Mouse (Mus musculus) embryonic facial prominence, embryonic 12.5 days (tissue): Measurements from ENCODE around the gene Slc1a2. TPM values are rescaled to one million over a fixed set of nuclear protein-coding genes. Genes with fewer than 3 reads are reported as not detected.

Source experiments
- ATAC-seq: fragments of 200-750 bp; cut with Nextera tagmentation; 2 replicates; pipeline ENCODE4 v1.8.0; 2017; ENCODE audit not compliant: insufficient number of reproducible peaks, insufficient read depth, low FRiP score, low TSS enrichment
- H3K27ac ChIP-seq: fragments of 300-500 bp; sonication (generic); 2 replicates; pipeline ENCODE4 v1.5.1; 2016; ENCODE audit warnings: mild to moderate bottlenecking
- H3K27me3 ChIP-seq: fragments of 300-500 bp; sonication (generic); 2 replicates; pipeline ENCODE4 v1.6.1; 2016; ENCODE audit warnings: mild to moderate bottlenecking, moderate library complexity
- H3K36me3 ChIP-seq: fragments of 300-500 bp; sonication (generic); 2 replicates; pipeline ENCODE4 v1.6.1; 2016; ENCODE audit warnings: mild to moderate bottlenecking
- H3K4me1 ChIP-seq: fragments of 300-500 bp; sonication (generic); 2 replicates; pipeline ENCODE4 v1.6.1; 2016
- H3K4me2 ChIP-seq: fragments of 300-500 bp; sonication (generic); replicated peaks from 2 replicates; pipeline ENCODE4 v1.6.1; 2016; ENCODE audit warnings: mild to moderate bottlenecking, moderate library complexity
- H3K4me3 ChIP-seq: fragments of 300-500 bp; sonication (generic); 2 replicates; pipeline ENCODE4 v1.5.1; 2016; ENCODE audit warnings: mild to moderate bottlenecking
- H3K9ac ChIP-seq: fragments of 300-500 bp; sonication (generic); 2 replicates; pipeline ENCODE4 v1.6.1; 2016; ENCODE audit warnings: mild to moderate bottlenecking, moderate library complexity
- H3K9me3 ChIP-seq: fragments of 300-500 bp; sonication (generic); 2 replicates; pipeline ENCODE4 v1.6.1; 2016; ENCODE audit warnings: mild to moderate bottlenecking, moderate library complexity
- WGBS: fragments of 180-500 bp; shearing (Covaris S2); methylation state at CpG from one replicate; pipeline ENCODE4 v1.1.7; 2016; 5-methylcytosine and 5-hydroxymethylcytosine counted together
- polyA plus RNA-seq: library from polyadenylated mRNA; unstranded; fragments of >200 nt; fragmentation: Nextera tagmentation; extraction: Ambion mirVana; gene quantifications from 2 replicates; pipeline ENCODE4 v1.2.1, GENCODE M21; 2016

Slc1a2 gene
- polyA plus RNA-seq, 1 experiment from 2014 or later = 1.2 TPM

DNA sequence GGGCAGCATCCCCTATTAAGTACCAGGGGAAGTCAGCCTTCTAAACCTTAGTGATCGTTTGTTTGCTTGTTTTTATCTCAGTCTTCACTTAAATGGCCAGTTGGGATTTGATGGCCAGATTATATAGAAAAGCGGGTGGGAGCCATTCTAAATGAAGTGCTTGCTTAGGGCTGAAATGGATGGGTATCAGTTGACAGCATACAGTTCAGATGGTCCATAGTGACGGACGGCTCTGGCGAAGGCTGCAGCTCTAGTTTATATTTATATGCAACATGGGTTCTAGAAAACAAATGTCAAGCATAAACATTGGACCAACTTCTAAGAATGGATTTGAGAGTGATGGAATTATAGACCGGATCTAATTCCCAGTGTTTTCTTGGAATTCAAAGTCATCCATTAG lies 9.5 kb downstream of the Slc1a2 start:
- no peak overlapping the region for H3K4me3 ChIP-seq
- H3K27me3 ChIP-seq = no peaks in the 10 kb centered on the region
- H3K9me3 ChIP-seq = no peaks in the 10 kb centered on the region
- ATAC-seq = no peak
- peaks cover 5% of the 10 kb centered on the region for H3K4me1 ChIP-seq
- H3K9ac ChIP-seq = no peak overlapping the region
- no peak overlapping the region for H3K4me2 ChIP-seq
- no peaks in the 10 kb centered on the region for H3K36me3 ChIP-seq
- WGBS = 81% methylated on average over 6 of the region's 6 CpGs
- H3K27ac ChIP-seq = no peak overlapping the region

GRCm38 (mm10) chr2:102669580-102669979 lies 11.1 kb downstream of the Slc1a2 start:
- Histone ChIP-seq H3K9me3 (no peaks in the 10 kb centered on the region), H3K4me2 (no peak overlapping the region), H3K36me3 (no peaks in the 10 kb centered on the region), H3K4me1 (peaks cover 2% of the 10 kb centered on the region; the same call in 1 of the 2 replicates), H3K27me3 (no peaks in the 10 kb centered on the region), H3K4me3 (no peak overlapping the region), H3K27ac (no peak overlapping the region), H3K9ac (no peak overlapping the region)
- ATAC-seq = no peak
- 66% methylated on average over 6 of the region's 6 CpGs for WGBS

GRCm38 (mm10) chr2:102674582-102674981 lies 16.1 kb downstream of the Slc1a2 start:
- no peak overlapping the region for H3K27ac ChIP-seq

DNA sequence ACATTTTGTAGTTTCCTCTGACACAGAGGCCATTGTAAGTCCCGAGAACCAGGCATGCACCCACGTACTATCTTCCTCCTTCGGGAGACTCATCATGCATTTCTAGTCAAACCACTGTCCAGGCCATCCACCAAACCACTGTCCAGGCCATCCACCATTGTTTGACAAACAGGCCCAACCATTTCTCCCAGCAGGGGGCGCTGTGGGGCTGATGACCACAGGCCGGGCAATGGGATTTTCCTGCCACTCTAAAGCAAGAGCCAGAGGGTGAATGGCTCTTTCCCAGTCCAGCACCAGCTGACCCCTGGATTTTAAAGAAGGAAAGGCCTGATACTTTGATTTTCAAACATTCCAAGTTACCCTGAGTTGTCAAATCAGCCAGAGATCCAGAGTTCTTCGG lies 16.8 kb downstream of the Slc1a2 start:
- 63% methylated on average over 6 of the region's 6 CpGs for WGBS
- Histone ChIP-seq H3K4me1 (peaks cover 7% of the 10 kb centered on the region; the same call in 1 of the 2 replicates), H3K4me3 (no peak overlapping the region), H3K36me3 (no peaks in the 10 kb centered on the region), H3K9ac (no peak overlapping the region), H3K27ac (no peak overlapping the region), H3K4me2 (no peak overlapping the region), H3K9me3 (no peaks in the 10 kb centered on the region), H3K27me3 (no peaks in the 10 kb centered on the region)
- no peak for ATAC-seq

More at GRCm38 (mm10) chr2:102674582-102674981, 16.1 kb downstream of the Slc1a2 start:
- H3K36me3 ChIP-seq = no peaks in the 10 kb centered on the region
- no peaks in the 10 kb centered on the region for H3K9me3 ChIP-seq
- H3K4me2 ChIP-seq = no peak overlapping the region
- H3K27me3 ChIP-seq = no peaks in the 10 kb centered on the region
- H3K4me3 ChIP-seq = no peak overlapping the region
- 30% methylated on average over 2 of the region's 2 CpGs for WGBS
- no peak for ATAC-seq
- peaks cover 7% of the 10 kb centered on the region; the same call in 1 of the 2 replicates for H3K4me1 ChIP-seq
- no peak overlapping the region for H3K9ac ChIP-seq

DNA sequence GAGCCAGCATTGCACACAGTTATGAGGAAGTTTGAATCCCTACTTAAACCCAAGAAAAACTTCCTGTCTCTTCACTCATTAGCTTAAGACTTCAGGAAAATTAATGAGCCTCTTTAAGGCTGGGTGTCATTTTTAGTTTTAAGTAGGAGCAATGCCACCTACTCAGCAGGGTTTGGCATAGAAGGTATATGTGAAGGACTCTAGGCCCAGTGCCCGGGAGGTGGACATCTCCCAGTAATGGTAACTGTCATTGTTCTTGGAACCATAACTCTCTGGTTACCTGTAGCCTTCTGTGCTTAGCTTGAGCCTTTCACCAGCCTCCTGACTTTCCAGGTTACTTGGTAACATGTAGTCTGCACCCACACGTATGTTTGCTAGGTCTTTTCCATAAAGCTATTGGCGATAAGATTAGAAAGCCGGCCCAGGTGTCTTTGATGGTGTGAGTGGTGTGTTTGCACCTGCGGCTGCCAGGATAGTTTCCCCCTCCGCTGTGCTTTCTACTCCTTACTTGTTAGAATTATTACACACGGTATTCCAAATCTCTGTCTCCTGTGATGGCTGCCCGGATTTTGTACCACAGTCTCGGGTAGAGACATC lies 18.4 kb downstream of the Slc1a2 start:
- Histone ChIP-seq H3K27me3 (no peaks in the 10 kb centered on the region), H3K36me3 (no peaks in the 10 kb centered on the region), H3K27ac (no peak overlapping the region), H3K4me1 (peaks cover 7% of the 10 kb centered on the region; the same call in 1 of the 2 replicates), H3K9ac (no peak overlapping the region), H3K4me3 (no peak overlapping the region), H3K9me3 (no peaks in the 10 kb centered on the region), H3K4me2 (no peak overlapping the region)
- WGBS = 92% methylated on average over 9 of the region's 9 CpGs
- no peak for ATAC-seq

DNA sequence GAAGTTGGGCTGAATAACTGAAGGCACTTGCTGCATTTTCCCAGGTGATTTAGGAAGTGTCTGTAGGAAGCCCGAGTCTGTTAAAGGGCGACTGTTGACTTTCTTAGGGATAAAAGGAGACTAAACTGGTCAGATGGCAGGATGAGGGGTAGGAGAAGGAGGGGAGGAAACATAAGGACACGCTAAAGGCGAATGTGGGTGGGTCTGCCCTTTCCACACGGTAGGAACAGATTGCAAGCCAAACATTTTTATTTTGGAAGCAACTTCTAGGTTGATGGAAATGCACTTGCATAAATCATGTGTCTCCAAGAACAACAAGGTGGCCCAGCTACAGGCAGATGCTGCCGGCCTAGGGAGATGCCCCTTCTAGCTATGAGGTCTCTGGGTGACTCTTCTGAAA lies 18.9 kb downstream of the Slc1a2 start:
- 82% methylated on average over 6 of the region's 6 CpGs for WGBS
- H3K27me3 ChIP-seq = no peaks in the 10 kb centered on the region
- no peak overlapping the region for H3K9ac ChIP-seq

DNA sequence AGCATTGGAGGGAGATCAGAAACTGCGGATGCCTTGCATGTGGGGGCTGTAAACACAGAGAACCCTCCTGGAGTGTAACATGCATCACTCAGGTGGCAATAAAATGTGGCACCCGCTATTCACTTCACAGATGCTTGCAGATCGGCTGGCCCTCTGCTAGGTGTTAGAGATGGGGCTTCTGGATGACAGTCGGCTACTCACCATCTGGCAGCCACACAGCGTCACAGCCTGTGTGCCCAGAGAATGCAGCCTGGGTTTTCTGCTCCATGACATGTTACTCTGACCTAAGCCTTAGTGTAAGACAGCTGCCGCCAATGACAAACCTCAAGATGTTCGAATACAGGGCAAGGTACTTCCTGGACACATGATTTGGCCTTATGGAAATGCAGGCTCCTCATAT lies 22.9 kb downstream of the Slc1a2 start:
- Histone ChIP-seq H3K9ac (no peak overlapping the region), H3K9me3 (no peaks in the 10 kb centered on the region), H3K4me2 (no peak overlapping the region), H3K27ac (no peak overlapping the region), H3K4me3 (no peak overlapping the region), H3K27me3 (no peaks in the 10 kb centered on the region), H3K36me3 (no peaks in the 10 kb centered on the region), H3K4me1 (no peaks in the 10 kb centered on the region)
- 76% methylated on average over 7 of the region's 7 CpGs for WGBS
- ATAC-seq = no peak

More for the DNA sequence above, 18.9 kb downstream of the Slc1a2 start:
- no peak overlapping the region for H3K4me3 ChIP-seq
- no peaks in the 10 kb centered on the region for H3K36me3 ChIP-seq
- ATAC-seq = no peak
- peaks cover 7% of the 10 kb centered on the region; the same call in 1 of the 2 replicates for H3K4me1 ChIP-seq
- H3K4me2 ChIP-seq = no peak overlapping the region
- H3K27ac ChIP-seq = no peak overlapping the region
- H3K9me3 ChIP-seq = no peaks in the 10 kb centered on the region

DNA sequence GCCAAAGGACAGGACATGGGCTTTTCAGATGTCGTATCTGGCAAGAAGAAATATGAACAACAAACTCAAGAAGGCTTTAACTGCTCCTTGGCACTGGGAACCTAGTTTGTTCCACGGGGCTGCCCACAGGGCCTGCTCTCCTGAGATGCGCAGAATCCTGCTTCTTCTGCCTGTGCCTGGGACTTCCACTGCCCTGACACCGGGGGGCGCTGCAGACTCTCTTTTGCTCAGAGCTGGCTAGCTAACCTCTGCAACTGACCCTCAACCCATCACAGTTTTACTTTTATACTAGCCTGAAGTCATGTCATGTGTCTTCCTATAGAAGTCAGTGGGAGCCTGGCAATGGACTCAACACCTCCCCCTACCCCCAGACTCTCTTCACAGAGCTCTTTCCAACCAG lies 23.7 kb downstream of the Slc1a2 start:
- no peaks in the 10 kb centered on the region for H3K36me3 ChIP-seq
- ATAC-seq = no peak
- 49% methylated on average over 5 of the region's 5 CpGs for WGBS

DNA sequence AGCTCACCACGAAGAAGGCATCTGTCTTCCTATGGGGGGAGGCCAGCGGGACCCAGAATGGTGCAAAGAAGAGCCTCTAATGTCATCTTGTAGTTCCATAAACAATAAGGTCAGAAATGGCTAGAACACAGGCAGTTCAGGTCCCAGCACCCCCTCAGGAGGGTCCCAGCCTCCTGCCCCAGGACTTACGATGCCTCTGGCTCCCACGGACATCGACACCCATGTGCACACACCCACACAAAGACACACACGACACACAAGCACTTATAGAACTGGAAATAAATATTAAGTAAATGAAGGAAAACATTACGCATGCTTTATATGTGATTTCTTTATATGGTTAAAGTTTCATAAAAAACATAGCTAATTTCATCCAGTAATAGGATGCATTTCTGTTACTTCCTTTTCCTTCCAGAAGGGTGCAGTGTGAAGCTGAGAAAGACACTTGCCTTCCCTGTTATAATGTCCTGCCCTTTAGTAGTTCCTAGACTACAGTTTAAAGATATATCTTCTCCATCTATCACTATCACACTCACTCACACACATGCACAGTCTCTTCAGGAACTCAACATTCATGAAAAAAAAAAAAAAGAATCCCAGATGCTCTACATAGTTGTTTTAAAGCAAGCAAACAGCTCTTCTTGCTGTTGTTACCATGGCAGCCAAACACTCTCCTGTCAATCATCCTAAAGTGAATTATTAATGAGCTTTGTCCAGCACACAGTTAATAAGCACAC lies 27.1 kb downstream of the Slc1a2 start:
- H3K4me1 ChIP-seq = no peaks in the 10 kb centered on the region
- no peaks in the 10 kb centered on the region for H3K36me3 ChIP-seq
- H3K4me2 ChIP-seq = no peak overlapping the region
- H3K27me3 ChIP-seq = no peaks in the 10 kb centered on the region
- no peak overlapping the region for H3K9ac ChIP-seq
- H3K4me3 ChIP-seq = no peak overlapping the region
- H3K27ac ChIP-seq = no peak overlapping the region
- WGBS = 81% methylated on average over 7 of the region's 7 CpGs
- H3K9me3 ChIP-seq = no peaks in the 10 kb centered on the region
- ATAC-seq = no peak

More for the DNA sequence above, 23.7 kb downstream of the Slc1a2 start:
- Histone ChIP-seq H3K4me3 (no peak overlapping the region), H3K27me3 (no peaks in the 10 kb centered on the region), H3K9ac (no peak overlapping the region), H3K27ac (no peak overlapping the region), H3K4me2 (no peak overlapping the region), H3K4me1 (no peaks in the 10 kb centered on the region), H3K9me3 (no peaks in the 10 kb centered on the region)

- no peak for ATAC-seq
- no peaks in the 10 kb centered on the region for H3K27me3 ChIP-seq
- H3K36me3 ChIP-seq = no peaks in the 10 kb centered on the region
- H3K27ac ChIP-seq = no peak overlapping the region
- no peak overlapping the region for H3K9ac ChIP-seq
- H3K4me2 ChIP-seq = no peak overlapping the region
- 74% methylated on average over 9 of the region's 9 CpGs for WGBS
- no peak overlapping the region for H3K4me3 ChIP-seq
- no peaks in the 10 kb centered on the region for H3K9me3 ChIP-seq
- no peaks in the 10 kb centered on the region for H3K4me1 ChIP-seq
These were observed 27.6 kb downstream of the Slc1a2 start for GRCm38 (mm10) chr2:102686108-102686450.

DNA sequence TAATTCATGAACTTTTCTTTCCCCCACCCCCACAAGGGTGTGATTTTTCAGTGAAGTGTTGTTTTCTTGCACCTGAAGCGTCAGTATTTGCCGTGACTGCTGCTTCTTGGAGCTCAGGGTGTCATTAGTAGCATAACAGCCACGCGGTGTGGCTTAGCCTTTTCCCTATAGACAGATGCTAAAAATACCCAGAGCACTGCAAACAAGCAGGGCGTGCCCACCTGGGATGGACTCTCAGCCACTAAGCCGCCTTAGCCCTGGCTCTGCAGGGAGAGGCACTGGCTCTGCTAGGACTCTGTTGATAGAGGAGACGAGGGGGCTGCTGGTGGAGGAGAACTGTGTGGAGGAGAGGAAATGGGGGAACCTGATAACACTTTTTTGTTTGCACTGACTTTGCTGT lies 35.1 kb downstream of the Slc1a2 start:
- H3K27me3 ChIP-seq = no peaks in the 10 kb centered on the region
- no peak overlapping the region for H3K9ac ChIP-seq
- H3K27ac ChIP-seq = no peak overlapping the region
- H3K4me2 ChIP-seq = no peak overlapping the region
- WGBS = 65% methylated on average over 7 of the region's 7 CpGs
- H3K4me1 ChIP-seq = 0 out of 2 replicates have a peak, but pooled peaks cover 3% of the 10 kb centered on the region
- H3K4me3 ChIP-seq = no peak overlapping the region
- no peak for ATAC-seq
- no peaks in the 10 kb centered on the region for H3K36me3 ChIP-seq
- no peaks in the 10 kb centered on the region for H3K9me3 ChIP-seq

DNA sequence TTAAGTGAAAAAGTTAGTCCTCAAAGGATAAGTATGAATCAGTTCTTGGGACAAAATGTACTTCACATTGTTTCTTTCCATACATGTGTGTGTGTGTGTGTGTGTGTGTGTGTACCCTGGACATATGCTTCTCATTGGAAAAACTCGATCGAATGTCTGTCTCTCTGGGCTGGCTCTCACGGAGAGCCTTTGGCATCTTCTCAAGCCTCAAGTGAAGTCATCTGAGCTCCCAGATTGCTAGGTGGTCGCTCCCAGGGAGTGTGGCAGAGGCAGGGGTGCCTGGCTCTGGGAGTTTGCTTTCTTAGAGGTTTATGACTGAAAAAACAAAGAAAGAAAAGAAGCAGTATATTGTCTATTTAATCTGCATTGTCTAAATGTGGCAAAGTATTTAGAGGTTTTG lies 36.3 kb downstream of the Slc1a2 start:
- H3K27me3 ChIP-seq = no peaks in the 10 kb centered on the region
- no peak overlapping the region for H3K9ac ChIP-seq
- 0 out of 2 replicates have a peak, but pooled peaks cover 3% of the 10 kb centered on the region for H3K4me1 ChIP-seq
- H3K4me3 ChIP-seq = no peak overlapping the region
- WGBS = 56% methylated on average over 4 of the region's 4 CpGs
- no peak overlapping the region for H3K4me2 ChIP-seq
- no peak overlapping the region for H3K27ac ChIP-seq
- no peaks in the 10 kb centered on the region for H3K9me3 ChIP-seq
- H3K36me3 ChIP-seq = no peaks in the 10 kb centered on the region
- ATAC-seq = no peak
